Mouse (Mus musculus) retina, embryonic 14.5 days (tissue): ENCODE data around the gene Sema5a.
A peak's percentile ranks its signal among the peaks of the same experiment; 100 is the strongest.

Experiments used
- DNase-seq: peaks from one replicate; pipeline ENCODE4 v3.0.0-alpha.2; 2015; ENCODE audit warnings: low spot score

The Sema5a gene

GRCm38 (mm10) chr15:32647061-32647687, 402.6 kb downstream of the Sema5a start:
- no peak for DNase-seq

GRCm38 (mm10) chr15:32654046-32654445, 409.4 kb downstream of the Sema5a start:
- DNase-seq = no peak

GRCm38 (mm10) chr15:32656017-32656416, 411.4 kb downstream of the Sema5a start:
- DNase-seq = no peak

- no peak for DNase-seq
Measured at GRCm38 (mm10) chr15:32676446-32676845, 431.8 kb downstream of the Sema5a start.

- DNase-seq = no peak
Measured at GRCm38 (mm10) chr15:32685152-32685551, 440.5 kb downstream of the Sema5a start.

GRCm38 (mm10) chr15:32691021-32691420, 446.4 kb downstream of the Sema5a start:
- DNase-seq = no peak

- no peak for DNase-seq
Measured at GRCm38 (mm10) chr15:32693006-32693405, 448.4 kb downstream of the Sema5a start.

GRCm38 (mm10) chr15:32717298-32717985, 472.8 kb downstream of the Sema5a start:
- DNase-seq = no peak

- DNase-seq = peak; percentile 84
Measured at GRCm38 (mm10) chr15:32718293-32718963, 473.8 kb downstream of the Sema5a start.

GRCm38 (mm10) chr15:32718964-32719311, 474.3 kb downstream of the Sema5a start:
- DNase-seq = no peak

- DNase-seq = peak; percentile 73
Measured at GRCm38 (mm10) chr15:32730839-32731238, 486.2 kb downstream of the Sema5a start.
